Mouse (Mus musculus): Measurements from ENCODE around the gene Tcte2.

The Tcte2 gene

DNA sequence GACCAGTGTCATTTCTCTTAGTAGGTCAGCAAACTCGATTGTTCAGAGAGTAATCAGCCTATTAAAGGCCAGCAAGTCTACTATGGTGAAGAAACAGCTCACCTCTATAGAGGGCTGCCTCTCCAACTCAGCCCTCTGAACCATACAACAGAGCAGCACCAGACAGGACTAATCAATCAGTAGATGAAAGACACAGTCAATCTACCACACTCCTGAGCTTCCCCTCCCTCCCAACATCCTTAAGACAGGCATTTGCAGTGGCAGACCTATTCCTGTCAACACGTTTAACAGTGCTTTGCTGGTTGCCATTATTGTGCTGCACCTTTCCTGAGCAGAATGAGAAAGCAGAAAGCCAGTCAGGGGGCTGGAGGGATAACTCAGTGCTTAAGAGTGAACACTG is 16.3 kb downstream of the Tcte2 start:
- no peak for DNase-seq (ENCODE audit: low spot score in 2 of 2)

DNA sequence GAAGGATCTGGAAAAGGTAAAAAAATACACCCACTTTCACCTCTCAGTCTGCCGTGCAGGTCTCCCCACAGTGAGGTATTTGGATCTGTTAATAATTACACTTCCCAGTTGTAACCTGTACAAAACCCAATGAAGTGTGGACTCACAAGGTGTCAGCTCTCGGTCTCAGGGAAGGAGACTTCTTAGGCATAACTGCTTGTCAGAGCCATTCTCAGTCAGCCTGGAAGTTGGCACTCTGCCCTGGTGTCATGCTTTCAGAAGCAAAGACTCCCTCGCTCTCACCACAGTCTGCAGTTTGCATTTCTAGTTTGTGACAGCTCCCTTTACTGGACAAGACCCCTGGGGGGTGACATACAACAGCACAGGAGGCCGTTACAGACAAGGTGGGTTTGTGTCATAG is 16.8 kb downstream of the Tcte2 start:
- DNase-seq (ENCODE audit: low spot score in 2 of 2) = no peak

DNA sequence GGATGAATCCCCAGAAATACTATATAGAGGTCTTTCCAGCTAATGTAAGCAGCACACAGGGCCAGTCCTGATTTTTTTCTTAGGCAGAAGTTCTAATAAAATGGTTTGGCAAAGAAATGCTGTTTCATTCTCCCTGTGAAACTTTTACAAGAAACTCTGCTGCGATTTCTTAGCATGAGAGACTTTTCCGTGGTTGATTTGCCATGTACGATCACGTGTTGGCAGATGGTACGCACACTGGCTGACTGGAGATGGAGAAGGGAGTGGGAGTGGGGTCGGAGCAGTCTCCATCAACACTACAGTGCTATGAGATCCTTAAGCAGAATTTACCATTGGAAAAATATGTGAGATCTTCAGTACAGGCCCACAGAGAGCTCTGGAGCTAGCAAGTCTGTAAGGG is 17.4 kb downstream of the Tcte2 start:
- DNase-seq (ENCODE audit: low spot score in 2 of 2) = no peak

DNA sequence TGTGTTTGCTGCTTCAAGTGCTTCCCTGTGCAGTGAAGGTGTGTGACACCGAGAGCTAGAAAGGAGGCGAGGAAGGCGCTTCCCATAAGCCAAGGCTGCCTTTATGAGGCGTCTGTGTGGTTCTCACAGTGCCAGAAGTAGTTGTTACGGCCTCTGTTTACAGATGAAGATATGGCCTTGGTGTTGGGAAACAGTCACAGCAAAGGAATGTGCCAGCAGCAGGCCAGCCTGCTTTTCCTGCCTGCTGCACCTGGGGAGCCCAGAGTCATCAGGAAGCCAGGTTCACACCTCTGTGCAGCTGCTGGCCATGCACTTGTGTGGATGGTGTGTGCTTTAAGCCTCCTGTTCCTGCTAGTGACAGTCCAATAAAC is 17.9 kb downstream of the Tcte2 start:
- DNase-seq (ENCODE audit: low spot score in 2 of 2) = no peak

DNA sequence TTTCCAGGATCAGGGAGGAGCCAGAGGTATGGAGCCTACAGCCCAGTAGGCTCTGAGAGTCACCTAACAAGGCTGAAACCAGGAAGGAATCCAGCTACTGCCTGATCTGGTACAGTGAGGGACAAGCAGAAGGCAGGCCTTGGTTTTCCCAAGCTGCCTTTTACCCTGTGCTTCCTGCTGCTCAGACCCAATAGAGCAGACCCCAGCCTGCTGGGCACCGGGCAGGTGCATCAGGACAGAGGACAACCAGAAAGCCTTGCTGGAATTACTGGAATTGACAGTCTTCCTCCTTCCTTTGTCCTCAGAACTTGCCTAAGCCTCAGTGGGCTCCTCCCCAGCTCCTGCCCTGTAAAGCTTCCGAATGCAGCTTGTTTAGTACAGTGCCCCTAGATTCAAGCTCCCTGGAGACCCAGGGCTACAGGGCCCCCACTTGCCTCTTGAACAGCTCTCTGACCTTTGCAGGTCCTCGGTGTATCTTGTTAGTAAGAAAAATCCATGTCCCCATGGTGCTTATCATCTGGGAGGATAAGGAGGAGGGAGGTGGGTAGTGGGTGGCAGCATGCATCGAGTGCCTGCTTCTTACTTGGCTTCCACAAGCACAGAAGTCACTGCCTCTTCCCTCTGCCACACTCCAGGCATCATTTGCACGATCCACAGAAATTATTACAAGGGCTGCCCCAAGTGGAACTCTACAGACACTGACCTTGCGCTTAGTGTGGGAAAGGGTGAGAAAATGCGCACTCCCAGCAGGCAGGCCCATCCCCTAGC is 18.5 kb downstream of the Tcte2 start:
- no peak for DNase-seq (ENCODE audit: low spot score in 2 of 2)

DNA sequence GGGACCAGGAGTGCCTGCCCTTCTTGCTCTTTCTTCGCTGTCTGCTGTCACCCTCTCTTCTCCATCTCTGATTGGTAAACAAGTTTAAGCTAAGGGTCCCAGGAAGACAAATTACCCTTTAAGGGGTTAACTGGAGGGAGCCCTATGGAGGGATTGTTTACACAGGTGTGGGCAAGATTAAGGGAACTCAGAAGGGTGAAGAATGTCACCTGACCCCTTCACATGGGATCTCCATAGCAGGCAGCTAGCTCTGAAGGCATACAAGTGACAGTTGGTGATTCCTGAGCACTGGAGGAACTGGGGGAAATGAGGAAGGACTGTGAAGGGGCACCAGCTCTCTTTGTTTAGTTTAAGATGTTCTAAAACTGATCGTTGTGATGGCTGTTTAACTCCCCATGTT is 19.3 kb downstream of the Tcte2 start:
- DNase-seq (ENCODE audit: low spot score in 2 of 2) = no peak

DNA sequence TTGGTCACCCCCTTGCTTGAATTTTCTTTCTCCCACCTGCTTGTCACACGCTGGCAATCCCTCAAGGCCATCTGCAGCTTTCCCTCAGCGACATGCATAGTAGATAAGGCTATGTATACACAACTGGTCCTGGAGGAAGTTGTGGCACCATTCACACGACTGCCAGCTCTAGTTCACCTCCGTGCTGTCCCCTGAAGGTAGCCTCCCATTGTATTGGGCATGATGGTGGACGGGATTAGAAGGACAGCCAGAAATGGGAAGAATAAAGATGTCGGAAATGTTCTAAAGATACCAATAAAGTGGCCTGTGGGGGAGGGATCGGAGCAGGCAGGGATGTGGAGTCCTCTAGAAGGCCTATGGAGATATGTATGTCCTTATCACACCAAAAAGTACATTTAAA is 20.0 kb downstream of the Tcte2 start:
- no peak for DNase-seq (ENCODE audit: low spot score in 2 of 2)

DNA sequence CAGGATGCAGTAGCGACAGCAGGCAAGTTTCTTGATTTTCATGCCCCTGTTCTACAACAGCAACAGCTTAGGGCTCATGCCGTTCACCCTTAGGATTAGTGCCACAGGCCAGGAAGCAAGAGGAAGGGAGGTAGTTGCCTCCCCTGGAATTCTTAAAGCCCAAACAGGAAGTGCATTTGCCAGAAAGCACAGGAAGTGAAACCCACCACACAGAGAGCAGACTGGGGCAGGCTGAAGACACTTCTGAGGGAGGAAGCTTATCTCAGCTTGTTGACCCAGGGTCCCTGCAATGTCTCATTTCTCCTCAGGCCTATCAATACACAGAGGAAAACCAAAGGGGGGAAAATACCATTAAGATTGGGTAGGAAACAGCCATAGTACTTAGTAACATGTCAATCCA is 20.8 kb downstream of the Tcte2 start:
- DNase-seq (ENCODE audit: low spot score in 2 of 2) = no peak

DNA sequence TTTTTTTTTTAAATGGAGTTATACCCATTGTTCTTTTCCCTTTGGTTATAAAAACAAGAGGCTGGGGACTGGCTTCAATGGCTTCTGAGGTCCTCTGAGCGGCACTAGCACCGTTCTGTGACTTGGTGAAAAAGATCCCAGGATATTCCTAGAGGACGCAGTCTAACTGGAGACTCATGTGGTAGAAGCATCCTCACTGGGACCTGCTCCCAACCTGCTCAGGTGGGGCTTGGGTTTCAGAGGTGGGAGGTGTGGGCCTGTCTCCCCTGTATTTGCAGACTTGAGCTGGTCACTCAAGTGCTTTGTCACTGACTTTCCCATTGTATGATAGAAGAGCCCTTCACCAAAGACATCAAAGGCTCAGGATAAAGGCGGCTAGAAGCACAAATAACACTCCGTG is 21.6 kb downstream of the Tcte2 start:
- DNase-seq (ENCODE audit: low spot score in 2 of 2) = no peak

DNA sequence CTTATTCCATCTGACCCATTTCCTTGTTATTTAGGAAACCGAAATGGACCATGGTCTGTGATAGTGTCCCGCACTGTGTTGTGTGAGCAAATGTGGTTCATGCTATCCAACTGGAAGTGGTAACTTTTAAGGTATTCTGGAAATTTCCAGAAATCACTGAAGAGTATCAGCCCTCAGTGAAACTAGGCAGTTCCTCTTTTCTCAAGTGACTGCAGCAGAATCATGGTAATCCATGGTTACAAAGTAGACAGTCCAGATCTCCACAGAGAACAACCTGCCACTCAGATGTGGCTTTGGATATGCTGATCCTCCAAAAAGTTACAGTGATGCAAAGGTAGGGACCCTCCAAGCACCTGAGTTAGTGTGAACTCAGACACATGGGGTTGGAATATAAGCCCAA is 22.7 kb downstream of the Tcte2 start:
- no peak for DNase-seq (ENCODE audit: low spot score in 2 of 2)

DNA sequence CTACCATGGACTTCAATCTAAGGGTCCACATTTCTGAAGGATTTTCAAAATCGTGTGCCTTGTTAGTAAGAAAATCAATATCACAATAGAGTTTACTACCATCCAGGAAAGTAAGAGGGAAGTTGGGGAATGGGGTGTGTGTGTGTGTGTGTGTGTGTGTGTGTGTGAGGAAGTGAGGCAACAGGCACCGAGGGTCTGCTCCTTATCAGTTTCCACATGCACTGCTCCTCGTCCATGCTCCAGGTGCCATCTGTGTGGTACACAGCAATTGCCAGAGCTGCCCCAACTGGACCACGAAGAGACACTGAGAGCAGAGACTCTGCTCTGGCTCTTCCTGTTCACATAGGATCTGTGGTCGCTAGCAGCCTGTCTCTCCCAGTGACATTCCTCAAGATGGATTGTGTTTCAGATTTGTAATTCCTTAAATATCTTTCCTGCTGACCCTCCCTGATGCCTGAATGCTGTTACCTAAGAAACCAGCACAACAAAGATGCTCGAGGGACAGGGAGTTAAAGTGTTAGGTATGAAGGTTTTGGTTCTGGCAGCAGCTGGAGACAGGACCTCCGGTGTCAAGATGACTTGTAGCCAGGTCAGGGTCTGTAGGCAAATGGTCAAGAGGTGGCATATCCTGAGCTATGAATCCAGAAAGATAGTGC is 23.4 kb downstream of the Tcte2 start:
- DNase-seq (ENCODE audit: low spot score in 2 of 2) = no peak

DNA sequence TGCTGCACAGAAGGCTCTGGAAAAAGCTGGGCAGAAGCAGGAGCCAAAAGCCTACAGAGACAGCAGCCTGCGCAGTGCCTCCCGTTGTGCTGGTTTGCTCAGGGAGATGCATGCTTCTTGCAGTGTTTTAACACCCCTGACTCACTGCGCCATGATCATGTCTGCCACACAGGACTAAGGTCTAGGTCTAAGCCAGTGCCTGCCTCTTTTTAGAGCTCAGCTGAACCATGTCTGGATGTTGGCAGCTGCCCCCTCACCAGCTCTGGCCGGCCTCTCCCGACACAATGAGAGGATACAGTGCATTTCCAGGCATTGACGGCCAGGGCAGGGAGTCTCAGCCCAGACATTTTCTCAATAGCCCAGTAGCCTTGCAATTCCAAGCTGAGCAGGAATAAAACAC is 24.3 kb downstream of the Tcte2 start:
- DNase-seq (ENCODE audit: low spot score in 2 of 2) = no peak

DNA sequence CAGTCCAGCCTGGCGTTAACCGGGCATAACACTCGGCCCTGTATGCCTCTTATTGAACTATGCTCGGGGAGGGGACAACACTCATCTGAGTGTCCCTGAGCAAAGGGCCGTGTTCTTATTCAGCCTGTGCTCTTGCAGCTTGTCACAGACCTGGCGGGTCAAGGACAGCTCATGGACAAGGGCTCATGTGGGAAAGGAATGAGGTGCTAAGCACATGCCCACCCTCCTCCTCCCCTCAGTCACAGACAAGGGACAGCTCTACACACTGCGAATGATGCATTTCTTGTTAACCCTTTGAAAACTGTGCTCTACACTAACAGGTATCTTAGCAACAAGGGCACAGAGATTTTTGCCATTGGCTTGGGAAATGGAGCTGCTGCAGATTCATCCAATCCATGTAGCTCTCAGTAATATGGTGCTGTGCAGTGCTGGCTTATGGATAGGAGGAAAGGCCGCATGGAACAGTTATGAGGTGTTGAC is 25.8 kb downstream of the Tcte2 start:
- DNase-seq (ENCODE audit: low spot score in 2 of 2) = no peak

DNA sequence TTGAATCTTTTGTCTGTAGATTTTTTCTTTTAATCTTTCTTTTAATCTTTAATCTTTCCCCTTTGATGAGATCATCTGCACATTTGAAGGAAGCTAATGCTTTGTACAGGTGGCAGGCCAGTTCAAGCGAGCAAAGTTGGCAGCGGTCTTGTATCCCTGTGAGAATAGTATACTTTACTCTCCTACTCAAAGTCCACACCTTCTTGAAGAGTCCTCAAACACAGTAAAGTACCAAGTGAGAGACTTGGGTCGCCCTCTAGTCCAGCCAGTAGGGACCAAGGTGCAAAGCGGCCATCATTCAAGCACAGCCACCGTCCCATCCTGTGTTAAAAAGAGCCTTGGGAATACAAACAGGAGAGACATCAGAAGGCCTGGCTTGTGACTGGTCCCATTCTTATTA is 26.6 kb downstream of the Tcte2 start:
- DNase-seq (ENCODE audit: low spot score in 2 of 2) = no peak

DNA sequence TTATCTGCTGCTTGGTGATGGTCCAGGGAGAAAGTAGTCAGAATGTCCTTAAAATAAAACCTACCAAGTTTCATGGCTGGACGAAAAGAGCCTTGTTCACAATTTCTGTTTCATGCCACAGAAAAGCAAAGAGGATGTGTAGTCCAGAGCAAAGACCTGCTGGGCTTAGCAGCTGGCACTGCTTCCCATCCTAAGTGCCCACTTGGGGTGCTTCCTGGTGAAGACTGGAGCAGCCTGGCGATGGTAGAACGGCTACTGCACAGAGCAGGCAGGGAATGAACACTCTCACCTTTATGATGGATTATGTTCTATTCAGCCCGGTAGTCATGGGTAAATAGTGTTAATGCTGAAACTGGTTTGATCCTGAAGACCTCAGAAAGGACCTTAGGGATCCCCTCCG is 27.7 kb downstream of the Tcte2 start:
- no peak for DNase-seq (ENCODE audit: low spot score in 2 of 2)

DNA sequence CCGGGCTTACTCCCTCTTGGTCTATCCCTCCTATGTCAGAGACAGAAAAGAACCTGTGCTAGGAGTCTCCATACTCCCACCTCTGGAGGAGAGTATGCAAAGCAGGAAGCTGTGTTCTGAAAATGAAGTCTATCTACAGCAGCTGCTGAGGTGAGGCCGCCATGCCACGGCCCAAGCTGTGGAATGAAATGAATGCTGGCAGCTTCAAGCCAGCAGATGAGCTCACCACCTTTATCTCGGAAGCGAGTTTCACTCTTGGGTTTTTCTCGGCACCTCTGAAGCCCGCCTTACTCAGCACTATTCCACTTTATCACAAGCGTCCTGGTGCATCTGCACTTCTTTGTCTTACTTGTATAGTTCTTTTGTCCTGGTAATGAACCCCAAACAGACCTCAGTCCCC is 28.9 kb downstream of the Tcte2 start:
- no peak for DNase-seq (ENCODE audit: low spot score in 2 of 2)

DNA sequence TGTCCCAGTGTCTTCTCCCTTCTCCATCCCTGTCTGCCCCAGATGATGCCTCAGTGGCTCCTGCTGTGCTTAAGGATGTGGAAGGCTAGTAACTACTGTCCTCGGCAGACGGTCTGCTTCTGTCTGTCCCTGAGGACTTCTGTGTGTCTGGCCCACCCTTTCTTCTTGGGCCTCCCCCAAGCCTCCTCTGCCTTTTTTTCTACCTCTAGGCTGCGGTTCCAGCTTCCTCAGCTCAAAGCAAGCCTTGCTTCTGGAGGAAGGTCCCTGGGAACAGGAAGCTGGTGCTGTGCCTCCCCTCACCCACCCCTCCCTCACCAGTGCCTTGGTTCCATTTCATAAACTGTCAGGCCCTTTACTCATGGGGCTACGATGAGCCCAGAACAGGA is 29.9 kb downstream of the Tcte2 start:
- DNase-seq (ENCODE audit: low spot score in 2 of 2) = no peak

DNA sequence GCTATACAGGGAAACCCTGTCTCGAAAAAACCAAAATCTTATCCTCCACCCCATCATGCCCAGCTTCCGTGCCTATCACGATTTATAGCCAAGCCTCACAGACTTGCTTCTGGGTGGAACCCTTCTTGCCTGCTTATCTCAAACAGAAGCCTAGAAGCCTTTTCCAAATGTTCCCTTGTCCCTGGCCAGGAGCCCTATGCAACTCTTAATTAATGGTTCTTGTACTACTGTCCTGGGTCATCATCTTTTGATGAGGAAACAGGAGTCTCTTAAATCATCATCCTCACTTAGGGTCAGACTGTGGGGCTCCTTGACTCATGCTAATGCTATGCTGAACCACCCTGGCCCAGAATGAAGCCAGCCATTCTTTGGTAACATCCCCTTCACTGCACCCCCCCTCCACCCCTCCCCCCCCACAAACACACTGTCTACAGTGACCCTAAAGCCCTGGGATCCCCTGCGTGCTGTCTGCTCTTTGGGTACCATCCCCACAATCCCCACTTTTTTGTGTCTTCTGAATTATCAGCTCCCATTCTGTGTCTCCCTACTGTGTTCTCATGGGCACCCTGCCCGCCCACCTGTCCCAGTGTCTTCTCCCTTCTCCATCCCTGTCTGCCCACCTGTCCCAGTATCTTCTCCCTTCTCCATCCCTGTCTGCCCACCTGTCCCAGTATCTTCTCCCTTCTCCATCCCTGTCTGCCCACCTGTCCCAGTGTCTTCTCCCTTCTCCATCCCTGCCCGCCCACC is 30.5 kb downstream of the Tcte2 start:
- DNase-seq (ENCODE audit: low spot score in 2 of 2) = no peak

DNA sequence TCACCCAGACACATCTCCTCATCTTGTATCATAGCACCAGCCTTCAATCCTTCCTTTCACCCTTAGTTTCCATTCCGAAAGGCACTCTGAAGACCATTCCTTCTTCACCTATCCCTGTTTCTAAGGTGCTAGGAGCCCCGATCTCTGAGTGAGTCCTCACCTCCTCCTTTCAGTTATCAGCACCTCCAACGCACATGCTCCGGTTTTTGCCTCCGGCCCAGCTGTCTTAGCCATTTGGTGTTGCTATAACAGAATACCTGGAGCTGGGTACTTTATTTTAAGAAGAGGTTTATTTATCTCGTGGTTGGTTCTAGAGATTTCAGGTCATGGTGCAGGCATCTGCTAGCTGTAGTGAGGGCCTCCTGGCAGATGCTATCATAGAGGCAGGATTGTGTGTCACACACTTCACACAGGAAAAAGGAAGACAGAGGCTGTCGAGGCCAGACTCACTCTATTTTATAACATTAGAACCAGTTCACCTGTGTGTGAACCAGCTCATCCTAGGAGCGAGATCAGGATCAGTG is 34.7 kb downstream of the Tcte2 start:
- no peak for DNase-seq (ENCODE audit: low spot score in 2 of 2)

DNA sequence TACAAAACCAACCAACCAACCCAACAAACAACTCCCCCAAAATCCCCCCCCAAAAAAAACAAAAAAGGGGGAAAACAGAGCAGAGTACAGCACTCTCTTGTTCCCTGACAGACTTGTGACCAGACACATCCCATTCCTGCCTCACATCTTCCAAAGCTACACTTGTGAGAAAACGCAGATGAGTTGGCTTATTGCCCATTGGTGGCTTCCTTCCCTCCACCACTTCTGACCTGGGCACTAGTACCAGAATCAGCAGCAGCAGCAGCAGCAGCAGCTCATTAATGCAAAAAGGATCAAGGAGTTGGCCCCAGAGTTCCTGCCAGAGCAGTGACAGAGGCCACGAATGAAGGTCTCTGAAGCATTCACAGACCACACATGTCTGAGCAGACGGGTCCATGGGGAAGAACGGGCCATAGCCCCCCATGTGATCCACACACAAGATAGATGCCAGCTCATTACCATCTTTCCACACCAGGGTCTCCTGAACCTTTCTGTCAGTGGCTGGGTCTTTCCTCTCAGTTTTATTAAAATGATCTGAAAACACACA is 36.5 kb downstream of the Tcte2 start:
- no peak for DNase-seq (ENCODE audit: low spot score in 2 of 2)

DNA sequence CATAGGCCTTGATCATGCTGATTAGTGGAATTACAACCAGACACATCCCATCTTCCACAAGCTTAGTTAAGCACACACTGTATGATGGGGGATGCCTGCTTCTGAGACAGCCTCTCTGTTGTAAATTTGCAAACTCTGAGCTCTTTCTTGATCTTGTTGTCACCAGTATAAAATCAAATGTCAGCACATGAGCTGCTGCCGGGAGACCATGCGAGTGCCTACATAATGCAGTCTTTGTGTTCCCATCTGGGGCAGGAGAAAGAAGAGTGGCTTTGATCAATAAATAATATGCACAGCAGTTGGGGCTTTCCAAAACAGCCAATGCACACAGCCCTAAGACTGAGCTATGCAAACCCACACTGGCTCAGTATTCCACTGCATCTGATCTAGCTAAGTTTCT is 39.2 kb downstream of the Tcte2 start:
- no peak for DNase-seq (ENCODE audit: low spot score in 2 of 2)

DNA sequence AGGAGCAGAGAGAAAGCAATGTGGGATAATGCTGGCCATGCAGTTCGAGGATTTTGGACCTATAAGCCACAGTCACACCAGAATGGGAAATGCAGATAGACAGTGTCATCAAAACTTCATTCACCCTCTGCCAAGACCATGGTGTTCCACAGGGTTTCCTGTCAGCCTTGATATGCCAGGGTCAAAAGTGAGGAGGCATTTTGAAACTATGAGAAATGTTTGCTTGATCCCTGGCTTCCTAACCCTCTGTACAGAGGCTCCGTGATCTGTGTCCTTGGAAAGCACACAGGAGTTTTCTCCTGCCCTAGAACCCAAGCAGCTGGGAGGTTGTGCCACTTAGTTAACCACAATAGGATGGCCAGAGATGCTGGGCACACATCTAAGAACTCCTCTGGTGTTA is 40.3 kb downstream of the Tcte2 start:
- DNase-seq (ENCODE audit: low spot score in 2 of 2) = no peak
